Mouse (Mus musculus): ENCODE measurements around the gene Agap2.

DNA sequence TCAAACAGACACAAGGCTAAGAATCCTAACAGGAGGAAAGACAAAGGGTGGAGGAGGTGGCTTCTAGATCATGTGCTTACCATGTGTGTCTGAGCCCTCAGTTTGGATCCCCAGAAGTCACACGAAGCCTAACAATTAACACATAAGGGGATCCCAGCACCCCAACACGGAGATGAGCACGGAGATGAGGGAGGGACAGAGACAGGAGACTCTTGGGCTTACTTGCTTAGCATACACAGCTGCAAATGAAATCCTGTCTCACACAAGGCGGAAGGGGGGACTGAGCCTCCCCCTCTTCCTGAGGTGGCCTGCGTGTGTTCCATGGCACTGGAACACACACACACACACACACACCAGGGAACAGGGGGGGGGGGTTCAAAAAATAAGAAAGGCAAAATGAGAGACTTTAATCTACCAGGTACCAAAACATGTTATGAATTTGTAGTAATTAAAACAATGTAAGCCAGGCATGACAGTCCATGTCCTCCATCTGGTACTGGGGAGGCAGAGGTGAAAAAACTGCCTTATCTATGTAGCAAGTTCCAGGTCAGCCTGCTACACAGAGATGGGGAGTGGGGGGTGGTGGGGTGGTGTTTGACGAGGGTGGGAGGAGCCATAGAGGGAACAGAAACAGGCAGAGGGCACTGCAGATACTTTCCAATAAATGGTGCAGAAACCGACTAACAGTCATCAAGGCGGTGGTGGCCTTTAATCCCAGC lies 60.2 kb downstream of the Agap2 start:
- TF ChIP-seq CTCF (IDR thresholded peaks at IDR 0.05; ENCODE audit: low read depth, low read length) = no peak
- no peak for TF ChIP-seq POLR2A (IDR thresholded peaks at IDR 0.05; ENCODE audit: borderline replicate concordance, low read depth, low read length)

All from bone marrow macrophage, adult 2 months (primary cell).